Mouse (Mus musculus) G1E-ER4 (cell line): Measurements from ENCODE around the gene Hnrnpab. TPM values are rescaled to one million over a fixed set of nuclear protein-coding genes. Genes with fewer than 3 reads are reported as not detected.

Experiments used
- GATA1 ChIP-seq: IDR thresholded peaks from one replicate; pipeline ENCODE4 v1.8.0; 2012; ENCODE audit warnings: low read length, inconsistent platforms
- polyA plus RNA-seq: library from polyadenylated mRNA; stranded (reverse); fragments of >175 nt; gene quantifications from 2 replicates; pipeline ENCODE4 v1.2.3, GENCODE M21; 2012

Hnrnpab gene
- polyA plus RNA-seq, 1 experiment: 1,514 TPM

DNA sequence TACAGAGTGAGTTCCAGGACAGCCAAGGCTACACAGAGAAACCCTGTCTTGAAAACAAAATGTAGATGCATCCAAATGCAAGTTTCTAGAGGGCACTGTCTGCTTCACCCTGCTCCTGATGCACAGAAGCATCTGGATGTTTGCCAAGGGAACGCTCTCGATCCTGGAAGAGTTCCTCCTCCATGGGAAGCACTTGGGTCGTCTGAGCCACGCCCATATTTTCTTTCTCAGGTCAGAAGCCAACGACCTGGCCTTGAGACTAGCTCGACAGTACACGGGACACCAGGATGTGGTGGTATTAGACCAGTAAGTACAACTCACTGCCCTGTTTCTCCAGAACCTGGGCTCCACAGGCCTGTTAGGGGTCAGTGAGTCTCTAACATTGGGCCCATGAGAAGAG, 15.5 kb downstream of the Hnrnpab start:
- TF ChIP-seq GATA1: no peak

- TF ChIP-seq GATA1: no peak
Observed at GRCm38 (mm10) chr11:51590002-51590401, 16.6 kb downstream of the Hnrnpab start.

DNA sequence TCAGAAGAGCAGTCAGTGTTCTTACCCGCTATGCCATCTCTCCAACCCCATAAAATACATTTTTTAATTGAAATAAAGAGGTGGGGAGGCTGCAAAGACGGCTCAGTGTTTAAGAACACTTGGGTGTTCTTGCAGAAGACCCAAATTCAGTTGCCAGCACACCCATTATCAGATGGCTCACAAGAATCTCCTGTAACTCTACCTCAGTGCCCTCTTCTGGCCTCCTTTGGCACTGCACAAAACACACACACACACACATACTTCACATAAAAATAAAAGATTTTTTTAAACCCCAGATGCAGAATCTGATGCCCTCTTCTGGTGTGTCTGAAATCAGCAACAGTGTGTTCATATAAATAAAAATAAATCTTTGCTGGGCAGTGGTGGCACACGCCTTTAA, 17.8 kb downstream of the Hnrnpab start:
- no peak for TF ChIP-seq GATA1

- TF ChIP-seq GATA1: no peak
Observed at GRCm38 (mm10) chr11:51587059-51587458, 19.6 kb downstream of the Hnrnpab start.

- no peak for TF ChIP-seq GATA1
Observed at GRCm38 (mm10) chr11:51586411-51586810, 20.2 kb downstream of the Hnrnpab start.

DNA sequence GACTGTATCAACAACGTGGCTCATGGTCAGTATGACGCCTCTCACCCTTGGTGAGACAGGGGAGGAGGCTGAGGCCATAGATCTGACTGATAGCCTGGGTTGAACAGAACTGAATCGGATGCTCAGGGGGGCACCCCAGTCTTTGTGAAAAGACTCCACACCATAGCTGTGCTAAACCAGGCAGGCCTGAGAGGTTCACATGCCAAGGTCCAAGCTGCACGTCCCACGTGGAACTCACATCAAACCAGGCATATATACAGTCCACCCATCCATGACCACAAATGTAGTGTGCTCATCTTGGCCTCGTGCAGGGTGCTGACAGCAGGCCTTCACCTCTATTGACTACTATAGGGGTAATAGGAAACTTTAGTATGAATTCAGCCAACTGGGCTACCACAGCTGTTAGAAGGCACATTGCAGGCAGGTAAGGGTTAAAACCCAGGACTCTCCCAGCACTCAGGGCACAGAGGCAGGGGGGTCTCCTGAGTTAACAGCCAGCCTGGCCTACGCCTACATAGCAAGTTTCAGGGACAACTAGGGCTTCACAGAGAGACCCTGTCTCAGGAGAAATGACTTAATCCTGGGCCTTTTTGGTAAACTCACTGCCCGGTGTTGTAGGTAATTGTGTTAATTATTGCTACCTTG, 20.9 kb downstream of the Hnrnpab start:
- TF ChIP-seq GATA1: no peak

DNA sequence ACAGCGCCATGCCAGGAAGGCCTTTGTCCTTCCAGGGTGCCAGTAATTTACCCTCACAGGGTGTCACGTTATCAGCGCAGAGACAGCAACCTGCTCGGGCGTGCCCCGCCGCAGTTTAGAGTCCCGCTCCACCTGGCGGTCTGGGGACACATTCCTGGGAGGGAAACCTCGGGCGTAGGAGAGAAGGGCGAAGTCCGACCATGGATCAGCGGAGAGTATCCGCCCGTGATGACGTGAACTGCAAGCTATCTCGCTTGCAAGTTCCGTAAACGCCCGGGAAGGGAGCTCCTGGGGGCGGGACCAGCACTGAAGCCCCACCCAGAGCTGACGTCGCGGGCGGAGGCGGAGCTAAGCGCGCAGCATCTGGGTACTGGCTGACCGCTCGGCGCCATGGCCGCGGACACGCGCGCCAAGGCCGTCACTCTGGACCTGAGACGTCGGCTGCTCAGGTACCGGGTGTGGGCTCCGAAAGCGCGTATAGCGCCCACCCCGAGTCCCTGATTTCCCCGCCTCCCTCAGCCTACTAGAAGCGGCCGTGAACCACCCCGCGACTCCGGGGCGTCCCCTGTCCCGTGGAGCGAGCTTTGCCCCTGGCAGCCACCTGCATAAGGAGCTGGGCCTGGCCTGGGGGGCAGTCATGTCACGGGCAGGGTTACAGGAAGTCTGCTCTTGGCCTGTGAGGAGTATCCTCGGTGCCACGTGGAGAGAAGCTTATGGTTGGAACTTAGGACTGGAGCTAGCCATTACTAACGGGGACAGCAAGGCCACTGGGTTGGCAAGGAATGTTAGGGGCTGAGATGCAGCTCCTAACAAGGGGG, 22.0 kb downstream of the Hnrnpab start, which contains the start of gene Phykpl:
Phykpl (plus strand) TSS at position 327 of the 818 bp plus-strand sequence.
- TF ChIP-seq GATA1: no peak

DNA sequence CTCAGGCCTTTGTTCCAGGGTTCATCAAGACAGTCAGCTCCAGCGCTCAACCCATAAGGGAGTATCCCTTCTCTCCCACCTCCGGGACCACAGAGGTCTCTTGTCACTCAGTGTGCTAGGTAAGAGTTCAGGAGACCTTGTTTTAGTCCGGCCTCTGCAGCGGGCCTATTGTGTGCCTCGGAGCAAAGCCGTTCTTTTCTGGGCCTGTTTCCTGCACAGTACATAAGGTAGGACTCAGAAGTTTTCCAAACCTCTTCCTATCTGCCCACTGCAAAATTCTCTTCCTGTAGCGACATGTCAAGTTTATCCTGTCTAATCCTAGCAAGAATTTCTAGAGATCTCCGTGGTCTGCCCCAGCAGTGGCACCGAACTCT, 22.6 kb downstream of the Hnrnpab start:
- no peak for TF ChIP-seq GATA1

DNA sequence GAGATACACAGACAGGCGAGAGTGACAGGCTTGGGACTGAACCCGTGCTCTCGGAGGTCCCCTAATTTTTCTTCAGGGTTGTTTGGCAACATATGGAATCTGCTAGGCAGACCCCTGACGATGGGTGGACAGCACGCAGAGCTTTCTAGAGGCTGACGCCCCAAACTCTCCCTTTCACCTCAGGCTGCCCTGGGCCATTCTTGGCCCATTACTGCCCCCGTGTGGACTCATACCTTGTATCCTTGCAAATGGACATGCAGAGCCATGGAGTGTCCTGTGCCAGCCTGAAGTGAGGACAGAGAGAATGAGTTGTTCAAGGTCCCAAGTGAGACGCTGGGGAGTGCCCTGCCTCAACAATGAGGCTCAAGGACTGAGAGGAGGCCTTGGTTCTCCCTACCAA, 23.9 kb downstream of the Hnrnpab start:
- TF ChIP-seq GATA1: no peak

- TF ChIP-seq GATA1: no peak
Observed at GRCm38 (mm10) chr11:51579024-51579423, 27.6 kb downstream of the Hnrnpab start.

- no peak for TF ChIP-seq GATA1
Observed at GRCm38 (mm10) chr11:51577587-51577986, 29.1 kb downstream of the Hnrnpab start.

GRCm38 (mm10) chr11:51576454-51576853, 30.2 kb downstream of the Hnrnpab start:
- no peak for TF ChIP-seq GATA1

DNA sequence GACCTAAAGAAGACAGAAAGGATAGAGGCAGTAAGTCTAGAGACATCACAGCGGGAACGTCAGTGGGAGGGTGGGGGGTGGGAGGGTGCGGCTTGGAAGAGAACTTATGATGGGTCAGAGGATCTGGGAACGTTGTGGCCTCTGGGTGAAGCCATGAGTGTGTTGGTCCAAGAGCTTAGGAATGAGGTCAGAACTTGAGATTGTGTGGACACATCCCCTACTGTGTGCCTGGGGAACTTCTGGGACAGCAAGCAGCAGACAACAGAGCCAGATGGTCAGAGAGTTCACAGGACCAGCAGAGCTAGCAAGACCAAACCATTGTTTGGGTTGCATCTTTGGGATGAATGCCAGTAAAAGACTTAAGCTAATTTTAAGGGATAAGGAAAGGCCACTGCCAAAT, 37.8 kb downstream of the Hnrnpab start:
- TF ChIP-seq GATA1: no peak

- no peak for TF ChIP-seq GATA1
Observed at GRCm38 (mm10) chr11:51565951-51566350, 40.7 kb downstream of the Hnrnpab start.

- no peak for TF ChIP-seq GATA1
Observed at GRCm38 (mm10) chr11:51565062-51565461, 41.6 kb downstream of the Hnrnpab start.

GRCm38 (mm10) chr11:51563276-51563675, 43.4 kb downstream of the Hnrnpab start:
- TF ChIP-seq GATA1: no peak

GRCm38 (mm10) chr11:51555066-51555465, 51.6 kb downstream of the Hnrnpab start:
- no peak for TF ChIP-seq GATA1
